Mouse (Mus musculus) embryo, embryonic 11.5 days (tissue): ENCODE results near the gene Rnf208.
"Not testable (repeated sequence)": the region's sequence is repeated elsewhere in the genome, so short reads cannot be mapped to it uniquely, and the experiment has no call there.

Experiments used
- DNase-seq: peaks from one replicate; pipeline ENCODE4 v3.0.0-alpha.2; 2012; ENCODE audit warnings: low read depth, low spot score

The Rnf208 gene

DNA sequence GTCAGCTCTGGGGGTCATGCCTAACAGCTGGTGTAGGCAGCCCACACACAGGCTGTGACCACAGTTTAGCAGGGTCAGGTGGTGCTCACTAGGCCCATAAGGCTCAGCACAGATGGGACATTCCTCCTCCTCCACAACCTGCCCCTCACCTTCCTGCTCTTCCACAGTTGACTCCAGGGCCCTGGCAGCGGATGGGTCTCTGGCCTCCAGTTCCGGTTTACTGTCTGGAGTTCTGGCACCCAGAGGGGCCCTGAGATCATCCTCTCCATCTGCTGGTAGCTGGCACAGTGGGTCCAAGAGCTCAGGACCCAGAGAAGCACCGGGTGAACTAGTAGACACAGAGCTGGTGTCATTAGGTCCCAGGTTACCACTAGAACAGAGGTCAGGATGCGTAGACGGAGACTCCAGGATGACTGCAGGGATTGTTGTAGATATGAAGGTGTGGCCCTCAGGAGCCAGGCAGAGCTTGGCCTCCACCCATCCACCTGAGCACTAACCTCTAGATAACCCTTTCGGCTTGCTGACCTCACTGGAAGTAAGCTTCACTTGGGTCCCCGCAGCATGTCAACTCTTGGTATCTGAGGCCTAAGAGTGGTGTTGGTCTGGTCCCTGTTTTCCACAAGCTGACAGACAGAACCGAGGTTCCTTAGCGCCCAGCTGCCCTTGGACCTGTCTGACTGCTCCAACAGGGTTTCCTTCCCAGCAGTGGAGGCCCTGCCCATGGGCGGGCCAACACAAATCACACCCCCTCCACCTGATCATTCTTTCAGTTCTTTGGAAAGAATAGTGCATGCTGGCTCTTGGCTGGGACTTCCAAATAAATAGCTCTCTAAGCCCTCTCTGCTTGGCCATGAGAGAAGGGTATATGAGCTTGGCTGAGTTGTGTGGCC is 4.4 kb downstream of the Rnf208 start, which contains the start of gene AL732309.1:
AL732309.1 (minus strand) TSS at position 681 of the 890 bp plus-strand sequence.
- no peak for DNase-seq

DNA sequence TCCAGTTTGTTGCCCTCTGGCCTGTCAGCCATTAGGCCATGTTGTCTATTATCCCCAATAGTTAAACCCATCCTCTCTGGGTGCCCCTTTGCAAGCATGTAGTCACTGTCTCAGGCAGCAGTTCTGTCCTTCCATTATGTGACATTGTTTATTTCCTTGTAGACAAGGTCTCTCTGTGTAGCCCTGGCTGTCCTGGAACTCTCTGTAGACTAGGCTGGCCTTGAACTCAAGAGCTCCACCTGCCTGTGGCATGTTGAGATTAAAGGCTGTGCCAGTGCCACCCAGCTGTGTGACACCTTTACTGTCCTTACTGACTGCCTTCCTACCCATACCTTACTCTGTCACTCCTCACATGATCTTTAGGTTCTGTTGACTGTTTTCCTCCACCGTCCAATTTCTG is 10.3 kb downstream of the Rnf208 start:
- no peak for DNase-seq

DNA sequence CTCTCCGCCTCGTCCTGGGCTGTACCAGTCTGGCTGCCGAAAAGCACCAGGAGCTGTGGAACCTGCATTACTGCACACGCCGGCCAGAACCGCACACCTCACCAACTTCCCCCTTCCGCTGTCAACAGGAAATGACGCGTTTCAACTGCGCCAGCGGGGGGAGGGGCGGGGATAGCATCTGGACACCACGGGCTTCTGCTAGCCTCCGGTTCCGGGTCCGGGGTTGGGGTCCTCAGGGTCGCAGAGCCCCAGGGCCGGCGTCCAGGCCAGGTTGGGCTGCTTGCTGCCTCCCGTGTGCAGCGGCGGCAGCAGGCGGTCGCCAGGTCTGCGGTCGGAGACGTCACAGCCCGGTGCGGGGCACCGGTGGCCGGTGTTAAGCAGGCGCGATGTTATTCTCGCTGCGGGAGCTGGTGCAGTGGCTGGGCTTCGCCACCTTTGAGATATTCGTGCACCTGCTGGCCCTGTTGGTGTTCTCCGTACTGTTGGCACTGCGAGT is 13.3 kb downstream of the Rnf208 start, which contains the start of gene Tmem203:
Tmem203 (plus strand) TSS at position 156 of the 496 bp plus-strand sequence.
- DNase-seq, result peak; percentile 86

DNA sequence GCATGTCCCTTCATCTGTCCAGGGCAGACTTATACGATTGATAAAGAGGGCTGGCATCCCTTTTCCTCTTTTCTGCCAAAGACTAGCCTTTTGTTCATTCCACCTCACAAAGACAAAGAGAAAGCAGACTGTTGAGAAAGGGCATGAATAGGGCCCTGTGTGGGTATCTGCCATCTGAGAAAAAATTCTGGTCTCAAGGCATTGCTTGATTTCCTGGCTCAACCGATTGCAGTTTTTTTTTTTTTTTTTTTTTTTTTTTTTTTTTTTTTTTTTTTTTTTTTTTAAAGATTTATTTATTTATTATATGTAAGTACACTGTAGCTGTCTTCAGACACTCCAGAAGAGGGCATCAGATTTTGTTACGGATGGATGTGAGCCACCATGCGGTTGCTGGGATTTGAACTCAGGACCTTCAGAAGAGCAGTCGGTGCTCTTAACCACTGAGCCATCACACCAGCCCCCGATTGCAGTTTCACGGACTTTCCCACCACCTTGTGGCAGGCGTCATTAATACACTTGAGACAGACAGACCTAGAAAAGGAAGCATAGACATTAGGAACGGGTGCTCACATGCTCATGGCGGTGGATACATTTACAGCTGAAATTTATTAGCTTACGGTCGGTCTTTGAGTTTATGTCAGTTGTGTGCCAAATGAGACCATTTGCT is 14.5 kb downstream of the Rnf208 start:
- DNase-seq, result not testable (repeated sequence)

DNA sequence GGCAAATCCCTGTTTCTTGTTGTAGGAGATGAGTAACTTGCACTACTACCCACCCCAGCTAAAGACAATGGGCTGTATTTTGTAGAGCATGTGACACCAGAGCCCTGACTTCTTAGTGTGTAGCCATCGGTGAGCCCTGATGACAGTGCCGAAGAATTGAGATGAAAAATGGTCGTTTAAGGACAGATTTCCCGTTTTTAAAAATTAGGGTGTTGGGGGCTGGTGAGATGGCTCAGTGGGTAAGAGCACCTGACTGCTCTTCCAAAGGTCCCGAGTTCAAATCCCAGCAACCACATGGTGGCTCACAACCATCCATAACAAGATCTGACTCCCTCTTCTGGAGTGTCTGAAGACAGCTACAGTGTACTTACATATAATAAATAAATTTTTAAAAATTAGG is 15.2 kb downstream of the Rnf208 start:
- not testable (repeated sequence) for DNase-seq

DNA sequence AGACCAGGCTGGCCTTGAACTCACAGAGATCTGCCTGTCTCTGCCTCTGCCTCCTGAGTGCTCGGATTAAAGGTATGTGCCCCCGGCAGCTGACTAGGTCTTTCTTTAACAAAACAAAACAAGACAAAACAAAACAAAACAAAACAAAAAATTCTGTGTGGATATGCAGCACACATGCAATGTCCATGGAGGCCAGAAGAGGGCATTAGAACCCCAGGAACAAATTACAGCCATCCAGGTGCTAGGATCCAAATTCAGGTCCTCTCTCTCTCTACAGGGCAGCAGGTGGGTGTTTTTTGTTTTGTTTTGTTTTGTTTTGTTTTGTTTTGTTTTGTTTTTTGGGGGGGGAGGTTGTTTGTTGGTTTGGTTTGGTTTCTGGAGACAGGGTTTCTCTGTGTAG is 16.8 kb downstream of the Rnf208 start:
- no peak for DNase-seq

DNA sequence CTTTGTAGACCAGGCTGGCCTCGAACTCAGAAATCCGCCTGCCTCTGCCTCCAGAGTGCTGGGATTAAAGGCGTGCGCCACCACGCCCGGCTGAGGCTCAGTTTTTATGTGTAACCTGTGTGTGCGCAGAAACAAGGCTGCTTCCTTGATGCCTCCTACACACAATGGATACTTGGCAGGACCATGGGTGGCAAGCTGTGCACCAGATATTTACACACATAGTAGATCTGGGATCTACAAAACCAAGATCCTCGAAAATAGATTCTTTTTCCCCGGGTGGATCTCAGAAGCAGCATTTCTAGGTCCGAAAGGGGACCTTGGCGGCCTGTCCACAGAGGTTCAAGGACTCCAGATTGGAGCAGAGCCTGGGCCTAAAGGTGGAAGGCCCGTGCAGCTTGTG is 19.8 kb downstream of the Rnf208 start:
- no peak for DNase-seq

DNA sequence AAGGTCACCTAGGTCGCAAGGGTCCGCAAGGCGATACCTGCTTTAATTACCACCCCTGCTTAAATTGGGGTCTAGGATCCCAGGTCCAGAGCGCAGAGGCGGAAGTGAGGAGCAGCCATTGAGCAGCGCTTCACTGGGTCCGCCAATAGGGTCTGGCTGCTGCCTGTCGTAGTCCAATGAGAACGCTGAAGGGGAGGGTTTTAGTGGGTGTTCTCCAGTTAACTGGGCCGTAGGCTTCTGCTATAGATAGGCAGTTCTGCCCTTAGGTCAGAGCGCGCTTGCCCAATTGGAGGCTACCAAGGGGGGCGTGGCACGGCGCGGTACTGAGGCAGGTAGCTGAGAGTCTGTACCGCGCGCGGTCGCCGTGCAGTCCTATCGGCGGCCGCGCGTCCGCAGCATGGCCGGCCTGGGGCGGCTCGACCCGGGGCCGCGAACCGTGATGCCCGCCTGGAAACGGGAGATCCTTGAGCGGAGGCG is 20.3 kb downstream of the Rnf208 start, which contains the start of gene Tprn:
Tprn (plus strand) TSS at position 328 of the 477 bp plus-strand sequence.
- DNase-seq, result peak; percentile 89

DNA sequence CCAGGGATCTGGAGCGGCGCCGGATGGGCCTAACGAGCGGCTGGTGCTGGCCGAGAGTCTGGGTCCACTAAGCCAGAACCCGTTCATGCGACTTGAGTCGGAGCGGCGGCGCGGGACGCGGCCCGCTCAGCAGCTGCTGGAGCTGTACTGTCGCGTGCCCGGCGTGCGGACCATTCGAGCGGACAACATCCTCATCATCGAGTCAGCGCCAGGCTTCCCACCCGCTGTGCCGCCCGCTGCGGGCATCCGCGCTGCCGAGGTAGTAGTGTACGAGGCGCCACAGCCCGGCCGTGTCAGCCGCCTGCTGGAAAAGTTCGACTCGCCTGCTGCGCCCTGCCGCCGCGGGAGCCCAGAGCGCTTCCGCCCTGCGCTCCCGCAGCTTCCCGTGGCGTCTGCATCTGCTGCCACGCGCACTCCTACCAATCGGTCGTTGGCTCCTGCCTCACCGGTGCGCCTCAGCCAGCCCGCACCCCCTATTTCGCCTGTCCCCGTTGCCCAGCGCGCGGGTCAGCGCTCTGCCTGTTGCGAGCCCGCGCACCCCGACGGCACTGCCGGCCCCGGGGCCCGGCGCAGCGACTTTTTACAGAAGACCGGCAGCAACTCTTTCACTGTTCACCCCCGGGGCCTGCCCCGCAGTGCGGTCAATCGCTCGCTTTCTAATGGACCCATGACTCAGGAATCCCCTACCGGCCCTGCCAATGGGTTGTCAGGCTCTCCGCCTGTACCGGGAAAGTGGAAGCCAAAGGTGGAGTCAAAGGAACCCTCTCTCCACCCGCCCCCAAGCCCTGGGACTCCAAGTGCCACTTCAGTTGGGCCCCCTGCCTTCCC is 21.0 kb downstream of the Rnf208 start:
- DNase-seq, result no peak

DNA sequence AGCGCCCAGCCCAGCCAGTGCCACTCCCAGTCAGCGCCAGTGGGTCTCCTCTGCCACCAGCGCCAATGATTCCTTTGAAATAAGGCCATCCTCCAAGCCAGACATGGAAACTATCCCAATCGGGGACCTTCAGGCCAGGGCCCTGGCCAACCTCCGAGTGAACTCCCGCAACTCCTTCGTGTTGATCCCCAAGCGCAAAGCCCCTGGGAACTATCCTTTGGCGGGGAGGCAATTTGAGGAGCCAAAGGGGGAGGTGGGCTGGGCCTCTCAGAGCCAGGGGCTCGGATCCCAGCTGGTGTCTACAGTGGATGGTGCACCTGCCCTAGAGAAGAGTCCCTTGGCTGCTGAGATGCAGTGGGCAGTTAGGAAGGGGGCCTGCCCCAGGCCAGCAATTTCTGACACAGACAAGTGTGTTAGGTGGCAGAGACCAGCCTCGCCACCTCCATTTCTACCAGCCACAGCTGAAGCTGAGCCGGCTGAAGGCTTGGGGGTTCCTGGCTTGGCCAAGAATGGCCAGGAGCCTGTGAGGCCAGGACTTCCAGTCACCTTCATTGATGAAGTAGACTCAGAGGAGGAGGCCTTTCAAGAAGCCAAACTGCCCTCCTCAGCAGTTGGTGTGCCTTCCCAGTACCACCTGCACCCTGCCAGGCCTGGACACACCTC is 21.7 kb downstream of the Rnf208 start:
- no peak for DNase-seq

DNA sequence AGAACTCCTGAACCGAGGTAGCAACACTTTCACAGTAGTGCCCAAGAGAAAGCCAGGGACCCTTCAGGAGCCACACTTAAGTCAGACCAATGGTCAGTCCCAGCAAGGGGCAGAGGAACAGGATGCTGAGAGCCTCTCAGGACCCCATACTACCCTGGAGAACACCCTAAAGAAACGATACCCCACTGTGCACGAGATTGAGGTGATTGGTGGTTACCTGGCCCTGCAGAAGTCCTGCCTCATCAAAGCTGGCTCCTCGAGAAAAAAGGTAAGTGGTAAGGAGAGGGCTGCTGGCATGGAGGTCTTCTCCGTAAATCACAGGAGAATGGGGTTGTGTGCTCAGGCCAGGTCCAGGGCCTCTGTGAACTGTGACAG is 22.2 kb downstream of the Rnf208 start:
- DNase-seq, result no peak

DNA sequence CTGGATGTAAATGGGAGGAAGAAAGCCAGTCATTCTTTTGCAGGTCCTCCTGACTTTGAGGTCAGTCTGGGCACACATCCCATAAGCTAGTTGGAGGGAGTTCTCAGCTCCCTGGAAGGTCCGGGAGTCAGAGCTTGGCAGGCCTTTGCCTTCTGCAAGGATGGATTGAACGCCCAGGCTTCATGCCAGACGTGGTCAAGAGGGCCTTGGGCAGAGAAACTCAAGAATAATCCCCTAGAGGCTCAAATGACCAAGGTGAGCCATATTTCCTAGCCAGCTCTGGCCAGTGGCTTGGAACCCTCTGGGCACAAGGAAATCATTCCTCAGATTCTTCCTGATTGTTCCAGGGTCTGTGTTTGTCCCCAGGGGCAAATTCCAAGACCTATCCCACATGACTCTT is 22.8 kb downstream of the Rnf208 start:
- DNase-seq, result no peak

DNA sequence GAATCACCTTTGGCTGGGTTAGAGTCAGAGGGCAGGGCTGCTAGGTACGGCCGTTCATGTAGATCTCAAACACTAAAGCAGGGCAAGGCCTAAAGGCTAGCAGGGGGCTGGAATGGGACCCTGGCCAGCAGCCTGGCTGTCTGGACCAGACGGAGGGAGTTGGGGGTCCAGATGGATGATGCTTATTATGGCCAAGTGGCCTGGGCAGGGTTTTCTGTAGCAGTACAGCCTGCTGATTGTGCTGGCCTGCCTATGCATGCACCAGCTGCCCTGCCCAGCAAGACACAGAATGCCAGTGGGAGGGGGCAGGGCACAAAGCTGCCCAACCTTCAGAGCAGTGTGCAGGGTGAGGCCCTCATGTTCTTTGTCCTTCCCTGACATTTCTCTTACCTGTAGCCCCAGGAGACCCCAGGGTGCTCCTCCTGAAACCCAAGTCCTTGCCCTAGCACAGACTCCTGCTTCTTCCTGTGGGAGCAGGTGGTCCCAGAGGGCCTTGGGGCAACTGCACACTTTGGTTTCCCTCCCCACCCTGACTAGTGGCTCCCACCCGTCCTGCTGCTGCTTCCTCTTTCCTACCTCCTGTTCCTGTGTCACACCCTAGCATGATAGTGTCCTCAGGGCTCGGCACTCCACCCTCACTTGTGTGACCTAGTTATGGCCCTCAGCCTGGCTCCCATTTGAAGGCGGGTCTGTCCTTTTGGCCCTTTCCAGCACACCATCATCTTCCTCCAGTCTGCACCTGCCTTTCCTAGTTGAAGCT is 24.0 kb downstream of the Rnf208 start:
- no peak for DNase-seq

DNA sequence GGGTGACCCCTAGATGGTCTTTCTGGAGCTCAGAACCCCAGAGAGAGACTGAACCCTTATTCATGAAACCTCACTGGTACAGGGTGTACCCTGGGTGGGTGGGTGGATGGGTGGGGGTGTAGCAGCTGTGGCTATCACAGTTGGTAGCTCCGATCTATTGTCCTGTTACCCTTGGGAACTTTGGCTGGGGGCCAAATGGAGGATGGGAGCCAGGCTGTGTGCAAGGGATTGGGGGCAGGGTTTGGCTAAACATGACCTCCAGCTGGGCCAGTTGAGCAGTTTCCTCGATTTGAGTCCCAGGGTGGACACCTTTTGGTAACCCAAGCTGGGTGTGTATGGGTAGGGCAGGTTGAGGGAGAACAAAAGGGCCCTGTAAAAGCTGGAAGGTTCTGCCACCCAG is 24.7 kb downstream of the Rnf208 start:
- no peak for DNase-seq

DNA sequence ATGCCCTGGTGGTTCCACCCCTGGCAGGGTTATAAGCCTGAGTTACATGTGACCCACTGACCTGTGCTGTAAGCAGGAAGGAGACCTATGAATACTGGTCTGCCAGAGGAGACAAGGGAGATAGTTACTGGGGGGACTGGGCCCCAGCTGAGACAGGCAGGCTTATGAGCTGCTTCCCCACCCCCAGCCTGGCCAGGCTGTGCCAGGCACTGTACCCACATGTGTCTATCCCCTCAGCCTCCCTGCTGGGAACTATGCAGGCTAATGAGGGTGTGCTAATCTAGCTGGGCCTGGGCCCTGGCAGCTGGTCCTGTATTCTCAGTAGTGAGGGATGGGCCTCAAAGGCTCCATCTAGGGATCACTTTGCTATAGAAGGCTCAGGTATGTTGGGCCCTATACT is 25.2 kb downstream of the Rnf208 start:
- DNase-seq, result no peak

DNA sequence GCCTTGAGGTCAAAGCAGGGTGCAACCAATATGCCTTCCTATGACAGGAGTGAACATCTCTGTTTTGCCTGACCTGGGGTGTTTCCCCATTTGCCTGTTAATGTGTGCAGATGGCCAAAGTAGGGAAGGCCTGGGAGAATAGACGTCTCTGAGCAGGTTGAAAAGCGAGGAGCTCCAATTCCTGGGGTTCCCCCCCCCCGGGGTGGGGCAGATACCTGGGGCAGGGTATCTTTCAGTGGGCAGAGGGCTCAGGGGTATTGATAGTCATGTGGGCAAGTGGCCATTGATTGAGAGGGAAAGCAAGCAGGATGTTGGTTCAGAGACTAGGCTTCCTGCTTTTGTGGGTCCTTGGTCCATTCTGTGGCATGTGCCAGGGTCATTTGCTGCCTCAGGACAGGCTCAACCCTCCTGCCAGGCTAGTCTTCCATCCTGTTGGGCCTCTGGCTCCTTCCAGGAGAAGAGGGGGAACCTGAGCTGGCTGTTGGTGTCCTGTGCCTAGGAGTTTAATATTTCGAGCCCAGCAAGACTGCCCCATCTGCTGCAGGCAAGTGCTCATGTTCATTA is 25.8 kb downstream of the Rnf208 start:
- no peak for DNase-seq

DNA sequence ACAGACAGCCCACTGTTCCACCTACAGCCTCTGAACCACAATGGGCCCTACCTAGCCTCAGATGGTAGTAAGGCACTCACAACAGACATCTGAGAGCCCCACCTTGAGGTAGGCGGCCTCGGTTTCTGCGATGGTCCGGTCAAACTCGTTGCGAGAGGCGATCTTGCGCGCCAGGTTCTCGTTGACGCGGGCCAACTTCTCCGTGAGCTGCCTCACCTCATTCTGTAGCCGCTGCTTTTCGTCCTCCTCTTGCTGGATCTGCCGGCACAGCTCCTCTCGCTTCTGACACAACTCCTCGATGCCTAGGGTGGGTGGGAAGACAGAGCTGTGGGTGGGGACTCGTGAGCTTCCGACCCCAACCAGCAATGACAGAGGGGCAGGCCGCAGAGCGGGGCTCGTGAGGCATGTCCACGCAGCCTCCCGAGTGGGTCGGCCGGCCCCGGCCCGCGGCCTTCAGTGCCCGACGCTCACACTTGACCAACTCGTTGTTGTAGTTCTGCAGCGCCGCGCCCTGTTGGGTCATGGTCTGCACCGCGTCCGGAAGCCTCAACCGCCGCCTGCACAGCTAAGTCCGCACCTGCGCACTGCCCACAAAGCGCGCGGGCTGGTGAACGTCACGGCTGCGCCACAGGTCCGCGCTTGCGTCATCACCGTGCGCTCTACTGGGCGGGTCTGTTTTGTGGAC is 29.9 kb downstream of the Rnf208 start, which contains the start of the genes Ssna1 and Anapc2:
Ssna1 (minus strand) TSS at position 612 of the 685 bp plus-strand sequence.
Anapc2 (plus strand) TSS at position 652 of the 685 bp plus-strand sequence.
- DNase-seq, result peak; percentile 97

DNA sequence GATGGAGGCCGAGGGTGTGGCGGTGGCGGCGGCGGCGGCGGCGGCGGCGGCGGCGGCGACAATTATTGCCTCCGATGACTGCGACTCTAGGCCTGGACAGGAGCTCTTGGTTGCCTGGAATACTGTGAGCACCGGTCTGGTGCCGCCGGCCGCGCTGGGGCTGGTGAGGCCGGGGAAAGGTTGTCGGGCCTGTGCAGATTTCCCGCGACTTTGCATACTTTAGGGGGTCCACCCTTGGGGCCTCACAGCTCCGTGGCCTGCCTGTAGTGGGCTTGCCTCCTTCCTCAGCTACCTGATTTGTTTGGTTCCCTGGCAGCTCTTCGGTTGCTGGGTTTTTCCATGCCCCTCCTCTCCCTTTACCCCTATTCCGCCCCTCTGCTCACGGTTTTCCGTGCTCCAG is 30.5 kb downstream of the Rnf208 start:
- no peak for DNase-seq

DNA sequence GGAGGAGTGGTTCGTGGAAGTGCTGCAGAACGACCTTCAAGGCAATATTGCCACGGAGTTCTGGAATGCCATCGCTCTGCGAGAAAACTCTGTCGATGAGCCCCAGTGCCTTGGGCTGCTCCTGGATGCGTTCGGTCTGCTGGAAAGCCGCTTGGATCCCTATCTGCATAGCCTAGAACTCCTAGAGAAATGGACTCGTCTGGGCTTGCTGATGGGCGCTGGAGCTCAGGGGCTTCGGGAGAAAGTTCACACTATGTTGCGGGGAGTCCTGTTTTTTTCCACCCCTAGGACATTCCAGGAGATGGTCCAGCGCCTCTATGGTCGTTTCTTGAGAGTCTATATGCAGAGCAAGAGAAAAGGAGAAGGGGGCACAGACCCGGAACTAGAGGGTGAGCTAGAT is 31.0 kb downstream of the Rnf208 start:
- no peak for DNase-seq
